Mouse (Mus musculus): ENCODE data around the gene Igf2.

DNA sequence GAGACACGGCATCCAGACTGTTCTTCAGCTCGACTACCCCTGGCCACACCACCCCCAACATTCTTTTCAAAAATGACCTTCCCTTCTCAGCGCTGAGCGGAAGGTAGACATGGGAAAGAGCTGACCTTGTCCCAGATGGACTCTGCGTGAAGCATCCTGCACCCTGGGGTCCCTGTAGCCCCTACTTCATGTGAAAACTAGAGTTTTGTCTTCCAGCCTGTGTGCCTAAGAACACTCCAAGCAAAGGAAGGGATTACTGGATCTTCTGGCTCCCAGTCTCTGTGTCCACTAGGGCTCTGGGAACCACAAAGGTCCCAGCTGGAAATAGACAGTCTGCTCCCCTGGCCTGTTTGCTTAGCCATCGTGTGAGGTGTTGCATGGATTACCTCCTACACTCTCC is 8.5 kb upstream of the Igf2 start:
- TF ChIP-seq USF1 (IDR thresholded peaks at IDR 0.05; ENCODE audit: low read depth) (no peak), CTCF (IDR thresholded peaks at IDR 0.05; ENCODE audit: control insufficient read depth, insufficient read depth, insufficient read length) (no peak), MAX (IDR thresholded peaks at IDR 0.05) (no peak), MYOG (IDR thresholded peaks at IDR 0.05; ENCODE audit: control insufficient read depth, extremely low read depth, insufficient read length) (no peak), CEBPB (IDR thresholded peaks at IDR 0.05; ENCODE audit: low read depth) (no peak), FOSL1 (IDR thresholded peaks at IDR 0.05; ENCODE audit: insufficient read depth, low read length, poor library complexity, severe bottlenecking) (no peak), MYOD1 (IDR thresholded peaks at IDR 0.05; ENCODE audit: control insufficient read depth, insufficient read length, low read depth) (no peak)

Measured in C2C12 (cell line).